Mouse (Mus musculus): ENCODE measurements around the gene Uqcr10. TPM values are rescaled to one million over a fixed set of nuclear protein-coding genes. Genes with fewer than 3 reads are reported as not detected.

Gene Uqcr10
- polyA plus RNA-seq, 1 experiment from 2014 or later: 572 TPM

Other genes with a start within 250 kb of the Uqcr10 start
- 28.6 and 32.5 TPM in 2 replicates for gene Mtmr3, start 109.5 kb downstream of the Uqcr10 start, polyA plus RNA-seq (2014; fragmentation: Nextera tagmentation; extraction: Ambion mirVana)
- not detected in 2 replicates for gene Gm11032, start 84.3 kb downstream of the Uqcr10 start, polyA plus RNA-seq (2014; fragmentation: Nextera tagmentation; extraction: Ambion mirVana)
- gene Ascc2, start 66.6 kb downstream of the Uqcr10 start, polyA plus RNA-seq (2014; fragmentation: Nextera tagmentation; extraction: Ambion mirVana): 30.5 and 33.4 TPM in 2 replicates
- 74.5 and 85.5 TPM in 2 replicates for gene Zmat5, start 336 bp upstream of the Uqcr10 start, polyA plus RNA-seq (2014; fragmentation: Nextera tagmentation; extraction: Ambion mirVana)
- 0.15 and 0.33 TPM in 2 replicates for gene Cabp7, start 42.4 kb upstream of the Uqcr10 start, polyA plus RNA-seq (2014; fragmentation: Nextera tagmentation; extraction: Ambion mirVana)
- gene Nf2, start 145.2 kb upstream of the Uqcr10 start, polyA plus RNA-seq (2014; fragmentation: Nextera tagmentation; extraction: Ambion mirVana): 46.9 and 51.0 TPM in 2 replicates
- gene Nipsnap1, start 169.6 kb upstream of the Uqcr10 start, polyA plus RNA-seq (2014; fragmentation: Nextera tagmentation; extraction: Ambion mirVana): 75.4 and 79.1 TPM in 2 replicates
- 61.2 and 65.5 TPM in 2 replicates for gene Thoc5, start 191.0 kb upstream of the Uqcr10 start, polyA plus RNA-seq (2014; fragmentation: Nextera tagmentation; extraction: Ambion mirVana)
- gene Nefh, start 243.7 kb upstream of the Uqcr10 start, polyA plus RNA-seq (2014; fragmentation: Nextera tagmentation; extraction: Ambion mirVana): 0.77 and 0.79 TPM in 2 replicates